Mouse (Mus musculus): Measurements from ENCODE around the gene Lamb3. TPM values are rescaled to one million over a fixed set of nuclear protein-coding genes. Genes with fewer than 3 reads are reported as not detected.

The Lamb3 gene
- polyA plus RNA-seq, 1 experiment from 2014 or later, result 0.27 TPM

GRCm38 (mm10) chr1:193189151-193189621 lies 18.3 kb upstream of the Lamb3 start:
- H3K27me3 ChIP-seq, result no peaks in the 10 kb centered on the region
- ATAC-seq (ENCODE audit: low FRiP score, low read depth), result peak; percentile 94
- no peaks in the 10 kb centered on the region for H3K36me3 ChIP-seq
- H3K4me3 ChIP-seq, result no peak overlapping the region
- no peak overlapping the region; the same call in 1 of the 2 replicates for H3K9ac ChIP-seq (replicated peaks)
- peak overlapping the region; percentile 58 for H3K27ac ChIP-seq (replicated peaks)
- 30% methylated on average over 9 of the region's 9 CpGs for WGBS
- H3K9me3 ChIP-seq, result no peaks in the 10 kb centered on the region
- H3K4me1 ChIP-seq, result peaks cover 11% of the 10 kb centered on the region
- H3K4me2 ChIP-seq (replicated peaks), result no peak overlapping the region

GRCm38 (mm10) chr1:193189771-193190170 lies 17.7 kb upstream of the Lamb3 start:
- H3K9ac ChIP-seq (replicated peaks), result no peak overlapping the region
- no peaks in the 10 kb centered on the region for H3K9me3 ChIP-seq
- no peak overlapping the region for H3K4me2 ChIP-seq (replicated peaks)
- H3K4me1 ChIP-seq, result peaks cover 11% of the 10 kb centered on the region
- no peak overlapping the region for H3K4me3 ChIP-seq
- whole genome bisulfite sequencing, result 52% methylated on average over 3 of the region's 3 CpGs
- no peaks in the 10 kb centered on the region for H3K27me3 ChIP-seq
- 0 out of 2 replicates have a peak, but pooled peaks have one; percentile 24 for ATAC-seq (ENCODE audit: low FRiP score, low read depth)
- H3K36me3 ChIP-seq, result no peaks in the 10 kb centered on the region
- H3K27ac ChIP-seq (replicated peaks), result 0 out of 2 replicates have a peak overlapping the region, but pooled peaks have one; percentile 58

DNA sequence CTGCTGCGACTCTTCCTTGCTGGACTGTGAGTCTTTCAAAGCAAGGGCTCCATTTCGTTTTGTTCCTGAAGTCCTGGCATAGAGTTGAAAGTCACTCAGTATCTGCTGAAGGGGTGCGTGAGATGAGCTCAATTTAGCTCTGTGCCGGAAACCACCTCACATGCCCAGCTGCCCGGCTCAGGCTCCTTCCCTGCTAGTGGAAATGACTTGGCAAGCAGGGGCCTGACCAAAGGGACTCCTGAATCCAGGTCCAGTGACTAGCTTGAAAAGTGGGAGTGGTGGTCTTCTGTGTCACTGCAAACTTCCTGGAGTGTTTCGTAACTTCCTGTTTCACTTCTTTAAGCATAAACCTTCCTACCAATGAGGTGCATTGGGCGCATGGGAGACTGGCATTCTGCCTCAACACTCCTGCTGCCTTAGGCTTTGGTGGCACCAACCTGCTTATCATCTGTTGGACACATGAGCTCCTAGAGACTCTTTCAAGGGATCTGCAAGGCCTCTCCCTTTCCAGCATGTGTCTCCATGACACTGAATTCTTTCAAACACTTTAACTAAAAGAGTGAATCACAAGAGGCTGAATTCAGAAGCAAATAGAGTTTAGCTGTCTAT lies 15.7 kb upstream of the Lamb3 start:
- Histone ChIP-seq H3K27ac (replicated peaks) (no peak overlapping the region), H3K27me3 (no peaks in the 10 kb centered on the region), H3K9me3 (no peaks in the 10 kb centered on the region), H3K36me3 (no peaks in the 10 kb centered on the region), H3K4me2 (replicated peaks) (no peak overlapping the region), H3K4me1 (peaks cover 11% of the 10 kb centered on the region), H3K4me3 (no peak overlapping the region), H3K9ac (replicated peaks) (no peak overlapping the region)
- WGBS, result 92% methylated on average over 7 of the region's 7 CpGs
- no peak for ATAC-seq (ENCODE audit: low FRiP score, low read depth)

DNA sequence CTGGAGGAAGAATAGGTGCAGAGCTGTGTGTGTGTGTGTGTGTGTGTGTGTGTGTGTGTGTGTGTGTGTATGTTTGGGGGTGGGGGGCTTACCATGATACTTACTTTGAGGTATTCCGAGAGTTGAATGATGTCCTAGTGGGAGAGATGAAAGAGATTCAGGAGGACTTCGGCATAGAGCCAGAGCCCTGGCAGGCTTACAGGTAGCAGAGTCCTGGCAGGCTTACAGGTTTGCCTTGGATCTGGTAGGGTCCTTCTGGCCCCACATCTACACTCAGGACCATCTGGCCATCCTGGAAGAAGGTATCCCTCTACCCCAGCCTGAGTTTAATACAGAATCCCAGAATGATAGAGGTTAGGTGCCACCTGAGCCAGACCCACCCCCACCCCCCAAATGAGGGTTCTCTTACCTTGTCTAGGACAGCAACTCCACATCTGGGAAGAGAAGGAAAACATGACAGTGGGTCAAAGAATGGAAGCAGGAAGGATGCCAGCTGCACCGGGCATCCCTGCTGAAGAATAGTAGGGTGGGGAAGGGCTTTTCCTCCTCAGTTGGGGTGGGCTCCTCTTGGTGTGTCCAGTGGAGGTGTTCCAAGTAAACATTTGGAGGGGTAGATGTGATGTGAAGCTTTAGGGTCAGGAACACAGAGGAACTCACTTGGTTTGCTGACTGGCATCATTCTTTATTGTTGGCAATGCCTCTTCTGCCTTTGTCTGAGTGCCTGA lies 12.9 kb upstream of the Lamb3 start:
- Histone ChIP-seq H3K36me3 (no peaks in the 10 kb centered on the region), H3K9ac (replicated peaks) (no peak overlapping the region), H3K9me3 (no peaks in the 10 kb centered on the region), H3K4me2 (replicated peaks) (no peak overlapping the region), H3K4me1 (peaks cover 3% of the 10 kb centered on the region), H3K4me3 (no peak overlapping the region), H3K27me3 (no peaks in the 10 kb centered on the region), H3K27ac (replicated peaks) (no peak overlapping the region)
- ATAC-seq (ENCODE audit: low FRiP score, low read depth), result no peak
- WGBS, result 87% methylated on average over 3 of the region's 3 CpGs

GRCm38 (mm10) chr1:193195169-193195810 lies 12.2 kb upstream of the Lamb3 start:
- 86% methylated on average over 3 of the region's 3 CpGs for WGBS
- Histone ChIP-seq H3K4me2 (replicated peaks) (no peak overlapping the region), H3K36me3 (no peaks in the 10 kb centered on the region), H3K27me3 (no peaks in the 10 kb centered on the region), H3K4me1 (no peaks in the 10 kb centered on the region), H3K4me3 (no peak overlapping the region), H3K9me3 (no peaks in the 10 kb centered on the region), H3K27ac (replicated peaks) (no peak overlapping the region), H3K9ac (replicated peaks) (no peak overlapping the region)
- no peak for ATAC-seq (ENCODE audit: low FRiP score, low read depth)

DNA sequence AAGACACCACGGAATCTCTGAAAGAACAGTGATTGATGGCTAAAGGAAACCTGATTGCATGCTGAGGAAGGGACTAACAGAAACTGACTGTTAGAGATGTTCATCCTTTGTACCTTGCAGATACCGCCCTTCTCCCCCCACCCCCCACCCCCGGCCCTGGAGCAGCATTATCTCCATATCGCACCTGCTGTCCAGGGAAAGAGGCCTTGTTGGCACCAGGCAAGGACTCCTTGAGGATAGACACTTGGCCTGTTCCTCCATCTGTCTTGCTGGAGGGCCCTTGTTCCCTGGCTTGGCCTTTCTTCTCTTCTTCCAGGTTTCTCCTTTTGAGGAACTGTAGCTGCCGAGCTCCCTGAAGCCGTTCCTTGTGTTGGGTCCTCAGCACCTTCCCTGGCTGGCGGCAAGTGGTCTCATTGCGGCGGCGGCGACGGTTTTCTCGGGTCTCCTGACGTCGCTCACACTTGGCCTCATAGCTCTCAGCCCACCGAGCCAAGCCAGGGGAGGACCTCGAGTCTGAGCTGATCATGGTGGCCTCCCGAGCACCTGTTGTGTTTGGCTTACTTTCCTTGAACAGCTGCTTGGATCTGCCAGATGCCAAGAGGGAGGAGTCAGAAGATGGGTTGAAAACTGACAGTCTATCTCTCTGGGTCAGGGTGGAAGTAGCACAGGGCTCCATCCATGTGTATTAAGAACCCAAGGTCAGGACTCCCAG lies 9.8 kb upstream of the Lamb3 start:
- 94% methylated on average over 18 of the region's 18 CpGs for WGBS
- H3K4me3 ChIP-seq, result no peak overlapping the region
- H3K4me1 ChIP-seq, result no peaks in the 10 kb centered on the region
- H3K9ac ChIP-seq (replicated peaks), result no peak overlapping the region
- H3K27me3 ChIP-seq, result no peaks in the 10 kb centered on the region; the same call in 1 of the 2 replicates
- H3K4me2 ChIP-seq (replicated peaks), result no peak overlapping the region
- no peaks in the 10 kb centered on the region for H3K9me3 ChIP-seq
- no peak overlapping the region for H3K27ac ChIP-seq (replicated peaks)
- no peak for ATAC-seq (ENCODE audit: low FRiP score, low read depth)
- H3K36me3 ChIP-seq, result no peaks in the 10 kb centered on the region

GRCm38 (mm10) chr1:193198312-193198711 lies 9.2 kb upstream of the Lamb3 start:
- Histone ChIP-seq H3K27me3 (no peaks in the 10 kb centered on the region; the same call in 1 of the 2 replicates), H3K36me3 (no peaks in the 10 kb centered on the region), H3K9me3 (no peaks in the 10 kb centered on the region), H3K27ac (replicated peaks) (no peak overlapping the region), H3K4me3 (no peak overlapping the region), H3K4me1 (no peaks in the 10 kb centered on the region), H3K4me2 (replicated peaks) (no peak overlapping the region), H3K9ac (replicated peaks) (no peak overlapping the region)
- no peak for ATAC-seq (ENCODE audit: low FRiP score, low read depth)
- 83% methylated on average over 2 of the region's 2 CpGs for WGBS

DNA sequence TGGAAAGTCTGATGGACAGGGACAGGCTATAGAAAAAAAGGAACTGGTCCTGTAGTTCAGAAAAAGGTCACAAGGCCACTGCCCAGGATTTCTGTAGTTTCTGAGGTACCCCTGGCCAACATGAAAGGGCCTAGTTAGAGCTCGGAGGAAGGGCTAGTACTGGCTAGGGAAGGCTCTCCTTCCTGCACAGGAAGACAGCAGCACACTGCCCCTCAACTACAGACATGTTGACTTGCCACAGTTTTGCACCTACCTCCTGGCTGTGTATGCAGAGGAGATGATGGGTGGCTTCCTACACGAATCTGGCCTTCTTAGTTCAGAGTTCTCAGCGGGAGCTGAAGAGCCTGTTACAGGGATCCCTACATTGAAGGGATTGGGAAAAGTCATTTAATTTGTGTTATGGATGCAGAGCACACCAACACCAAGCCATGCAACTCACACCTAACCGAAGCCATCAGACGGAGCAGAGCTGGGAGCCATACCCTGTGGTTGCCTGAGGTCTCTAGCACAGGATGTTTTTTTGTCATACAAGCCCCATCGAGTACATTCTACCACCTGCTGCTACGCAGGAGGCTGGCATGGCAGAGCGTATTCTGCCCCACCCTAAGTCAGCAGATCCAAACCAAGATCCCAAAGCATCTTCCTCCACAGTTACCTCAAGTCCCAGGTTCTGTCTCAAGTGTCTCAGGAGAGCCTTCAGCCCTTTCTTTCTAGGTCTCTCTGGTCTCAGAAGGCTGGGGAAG lies 6.7 kb upstream of the Lamb3 start:
- ATAC-seq (ENCODE audit: low FRiP score, low read depth), result no peak
- Histone ChIP-seq H3K4me1 (no peaks in the 10 kb centered on the region), H3K9ac (replicated peaks) (no peak overlapping the region), H3K4me3 (no peak overlapping the region), H3K4me2 (replicated peaks) (no peak overlapping the region), H3K27me3 (no peaks in the 10 kb centered on the region; the same call in 1 of the 2 replicates), H3K27ac (replicated peaks) (no peak overlapping the region), H3K9me3 (no peaks in the 10 kb centered on the region), H3K36me3 (no peaks in the 10 kb centered on the region)
- 81% methylated on average over 8 of the region's 8 CpGs for WGBS

DNA sequence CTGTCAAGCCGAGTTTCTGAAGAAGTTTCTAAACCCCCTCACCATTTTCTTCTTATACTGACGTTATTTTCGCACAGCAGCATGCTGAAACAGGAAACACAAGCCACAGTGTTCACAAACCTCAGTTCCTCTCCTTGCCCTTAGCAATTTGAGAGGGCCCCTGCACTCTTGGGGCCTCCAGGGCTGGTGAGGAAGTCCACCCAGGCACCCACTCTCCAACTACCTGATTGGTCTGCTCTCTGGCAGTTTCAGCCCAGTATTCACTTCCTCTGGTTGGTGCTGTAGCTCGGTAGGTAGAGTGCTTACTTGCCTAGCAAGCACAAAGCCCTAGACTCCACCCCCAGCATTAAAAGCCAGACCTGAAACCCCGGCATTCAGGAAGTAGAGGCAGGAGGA lies 6.1 kb upstream of the Lamb3 start, which contains the start of gene Traf3ip3:
Gene Traf3ip3, minus strand, starts transcription at position 321 of the 396 bp plus-strand sequence.
- no peaks in the 10 kb centered on the region for H3K4me1 ChIP-seq
- no peak within 1 kb of the TSS for H3K27ac ChIP-seq (replicated peaks)
- 72% methylated on average over 5 of the region's 5 CpGs for WGBS
- no peak within 1 kb of the TSS for H3K4me2 ChIP-seq (replicated peaks)
- H3K9ac ChIP-seq (replicated peaks), result no peak within 1 kb of the TSS
- H3K9me3 ChIP-seq, result no peaks in the 10 kb centered on the region
- no peaks in the 10 kb centered on the region for H3K36me3 ChIP-seq
- H3K27me3 ChIP-seq, result no peaks in the 10 kb centered on the region; the same call in 1 of the 2 replicates
- no peak within 1 kb of the TSS for H3K4me3 ChIP-seq
- ATAC-seq (ENCODE audit: low FRiP score, low read depth), result no peak

DNA sequence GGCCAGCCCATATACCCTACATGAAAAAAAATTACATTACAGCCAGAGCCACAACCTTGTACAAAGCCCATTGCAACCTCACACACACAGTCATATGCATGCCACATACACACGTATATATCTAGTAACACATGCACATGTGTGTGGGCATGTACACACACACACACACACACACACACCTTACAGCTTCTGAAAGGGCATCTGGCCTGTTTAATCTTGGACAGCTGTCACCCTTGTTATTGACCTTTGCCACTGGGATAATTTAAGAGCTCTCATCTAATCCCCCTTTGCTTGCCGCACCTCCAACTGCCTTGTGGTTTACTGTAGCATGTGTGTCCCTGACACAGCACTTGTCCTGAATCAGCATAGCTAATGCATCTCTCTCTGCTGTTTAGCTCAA lies 3.7 kb upstream of the Lamb3 start:
- Histone ChIP-seq H3K36me3 (no peaks in the 10 kb centered on the region), H3K27ac (replicated peaks) (no peak overlapping the region), H3K9me3 (no peaks in the 10 kb centered on the region), H3K4me2 (replicated peaks) (no peak overlapping the region), H3K9ac (replicated peaks) (no peak overlapping the region), H3K27me3 (no peaks in the 10 kb centered on the region; the same call in 1 of the 2 replicates), H3K4me3 (no peak overlapping the region), H3K4me1 (no peaks in the 10 kb centered on the region)
- WGBS, result 76% methylated on average over 2 of the region's 2 CpGs
- no peak for ATAC-seq (ENCODE audit: low FRiP score, low read depth)

- Histone ChIP-seq H3K9ac (replicated peaks) (no peak overlapping the region), H3K4me3 (no peak overlapping the region), H3K4me2 (replicated peaks) (no peak overlapping the region), H3K27me3 (no peaks in the 10 kb centered on the region; the same call in 1 of the 2 replicates), H3K36me3 (no peaks in the 10 kb centered on the region), H3K9me3 (no peaks in the 10 kb centered on the region), H3K27ac (replicated peaks) (no peak overlapping the region), H3K4me1 (no peaks in the 10 kb centered on the region)
- no peak for ATAC-seq (ENCODE audit: low FRiP score, low read depth)
- WGBS, result 94% methylated on average over 2 of the region's 2 CpGs
Measured at GRCm38 (mm10) chr1:193205431-193205830, 2.1 kb upstream of the Lamb3 start.
